Mouse (Mus musculus) heart, embryonic 11.5 days (tissue): ENCODE measurements at regions not wholly inside any gene's neighbourhood (a gene's known extent, or its start where the extent isn't known, plus 50 kb on each side); places are given as distances from the start of the nearest gene placed in this dataset.
A peak's percentile ranks its signal among the peaks of the same experiment; 100 is the strongest.

Source experiments
- ATAC-seq: fragments of 200-750 bp; cut with Nextera tagmentation; replicated peaks from 2 replicates; pipeline ENCODE4 v1.8.0; 2017; ENCODE audit warnings: moderate library complexity; ENCODE audit not compliant: insufficient number of reproducible peaks, low FRiP score, low TSS enrichment
- H3K27ac ChIP-seq: fragments of 300-500 bp; sonication (generic); 2 replicates; pipeline ENCODE4 v1.5.1; 2014; ENCODE audit warnings: mild to moderate bottlenecking, low read depth, low read length
- H3K27me3 ChIP-seq: fragments of 300-500 bp; sonication (generic); 2 replicates; pipeline ENCODE4 v1.6.1; 2014; ENCODE audit warnings: mild to moderate bottlenecking, low read length, mixed read lengths; ENCODE audit not compliant: control insufficient read depth, insufficient read depth
- H3K36me3 ChIP-seq: fragments of 300-500 bp; sonication (generic); 2 replicates; pipeline ENCODE4 v1.6.1; 2014; ENCODE audit warnings: mild to moderate bottlenecking, low read length, moderate library complexity, mixed read lengths; ENCODE audit not compliant: control insufficient read depth, insufficient read depth
- H3K4me1 ChIP-seq: fragments of 300-500 bp; sonication (generic); 2 replicates; pipeline ENCODE4 v1.6.1; 2014; ENCODE audit warnings: low read length; ENCODE audit not compliant: control insufficient read depth, insufficient read depth
- H3K4me2 ChIP-seq: fragments of 300-500 bp; sonication (generic); 2 replicates; pipeline ENCODE4 v1.6.1; 2014; ENCODE audit warnings: mild to moderate bottlenecking, moderate library complexity
- H3K4me3 ChIP-seq: fragments of 300-500 bp; sonication (generic); 2 replicates; pipeline ENCODE4 v1.5.1; 2014; ENCODE audit warnings: low read depth, low read length
- H3K9ac ChIP-seq: fragments of 300-500 bp; sonication (generic); 2 replicates; pipeline ENCODE4 v1.6.1; 2014; ENCODE audit warnings: mild to moderate bottlenecking, low read depth, low read length, moderate library complexity
- H3K9me3 ChIP-seq: fragments of 300-500 bp; sonication (generic); replicated peaks from 2 replicates; pipeline ENCODE4 v1.6.1; 2016; ENCODE audit warnings: low read length; ENCODE audit not compliant: control insufficient read depth
- WGBS: fragments of 180-500 bp; shearing (Covaris S2); extraction: QIAGEN DNeasy Blood & Tissue Kit; methylation state at CpG from one replicate; pipeline ENCODE4 v1.1.7; 2014; ENCODE audit not compliant: insufficient replicate concordance; 5-methylcytosine and 5-hydroxymethylcytosine counted together

- Histone ChIP-seq H3K4me1 (peaks cover 3% of the 10 kb centered on the region; the same call in 1 of the 2 replicates), H3K27ac (no peak overlapping the region), H3K4me3 (no peak overlapping the region), H3K36me3 (no peaks in the 10 kb centered on the region), H3K27me3 (no peaks in the 10 kb centered on the region), H3K9me3 (no peaks in the 10 kb centered on the region), H3K9ac (no peak overlapping the region), H3K4me2 (no peak overlapping the region)
- ATAC-seq, result no peak
- WGBS, result 30% methylated on average over 4 of the region's 4 CpGs
These were observed 334.9 kb upstream of the Rsrc1 start for GRCm38 (mm10) chr3:66646251-66646650.

- Histone ChIP-seq H3K27me3 (no peaks in the 10 kb centered on the region), H3K9me3 (no peaks in the 10 kb centered on the region), H3K4me1 (peaks cover 3% of the 10 kb centered on the region; the same call in 1 of the 2 replicates), H3K4me3 (no peak overlapping the region), H3K4me2 (no peak overlapping the region), H3K27ac (no peak overlapping the region), H3K9ac (no peak overlapping the region), H3K36me3 (no peaks in the 10 kb centered on the region)
- no peak for ATAC-seq
- 89% methylated on average over 4 of the region's 4 CpGs for WGBS
These were observed 331.9 kb upstream of the Rsrc1 start for GRCm38 (mm10) chr3:66649271-66649670.

GRCm38 (mm10) chr3:66650076-66650748, 331.0 kb upstream of the Rsrc1 start:
- no peaks in the 10 kb centered on the region for H3K27me3 ChIP-seq
- no peak for ATAC-seq

GRCm38 (mm10) chr3:66650749-66651472, 330.3 kb upstream of the Rsrc1 start:
- 0 out of 2 replicates have a peak overlapping the region, but pooled peaks have one; percentile 15 for H3K27ac ChIP-seq
- H3K36me3 ChIP-seq, result no peaks in the 10 kb centered on the region
- 62% methylated on average over 16 of the region's 16 CpGs for WGBS
- no peaks in the 10 kb centered on the region for H3K9me3 ChIP-seq
- no peak overlapping the region for H3K4me3 ChIP-seq
- no peak for ATAC-seq
- no peak overlapping the region for H3K9ac ChIP-seq
- no peak overlapping the region for H3K4me2 ChIP-seq
- no peaks in the 10 kb centered on the region for H3K27me3 ChIP-seq
- peaks cover 9% of the 10 kb centered on the region for H3K4me1 ChIP-seq

More at GRCm38 (mm10) chr3:66650076-66650748, 331.0 kb upstream of the Rsrc1 start:
- WGBS, result 74% methylated on average over 15 of the region's 15 CpGs
- Histone ChIP-seq H3K9me3 (no peaks in the 10 kb centered on the region), H3K4me2 (no peak overlapping the region), H3K27ac (0 out of 2 replicates have a peak overlapping the region, but pooled peaks have one; percentile 15), H3K9ac (no peak overlapping the region), H3K4me3 (no peak overlapping the region), H3K36me3 (no peaks in the 10 kb centered on the region), H3K4me1 (peaks cover 7% of the 10 kb centered on the region; the same call in 1 of the 2 replicates)

- H3K4me2 ChIP-seq, result peak overlapping the region; percentile 37
- H3K27ac ChIP-seq, result 0 out of 2 replicates have a peak overlapping the region, but pooled peaks have one; percentile 15
These were observed 328.9 kb upstream of the Rsrc1 start for GRCm38 (mm10) chr3:66652139-66652846.

GRCm38 (mm10) chr3:66653961-66654360, 327.2 kb upstream of the Rsrc1 start:
- H3K36me3 ChIP-seq, result no peaks in the 10 kb centered on the region
- WGBS, result 92% methylated on average over 2 of the region's 2 CpGs
- H3K4me3 ChIP-seq, result no peak overlapping the region
- H3K4me1 ChIP-seq, result peaks cover 17% of the 10 kb centered on the region
- H3K27me3 ChIP-seq, result no peaks in the 10 kb centered on the region
- no peaks in the 10 kb centered on the region for H3K9me3 ChIP-seq
- H3K4me2 ChIP-seq, result no peak overlapping the region
- H3K9ac ChIP-seq, result no peak overlapping the region
- H3K27ac ChIP-seq, result no peak overlapping the region
- ATAC-seq, result no peak

More at GRCm38 (mm10) chr3:66652139-66652846, 328.9 kb upstream of the Rsrc1 start:
- H3K4me1 ChIP-seq, result peaks cover 17% of the 10 kb centered on the region
- WGBS, result 62% methylated on average over 7 of the region's 7 CpGs
- no peaks in the 10 kb centered on the region for H3K27me3 ChIP-seq
- H3K9me3 ChIP-seq, result no peaks in the 10 kb centered on the region
- ATAC-seq, result no peak
- no peaks in the 10 kb centered on the region for H3K36me3 ChIP-seq
- no peak overlapping the region for H3K4me3 ChIP-seq
- H3K9ac ChIP-seq, result no peak overlapping the region

- Histone ChIP-seq H3K4me1 (peaks cover 17% of the 10 kb centered on the region), H3K4me3 (no peak overlapping the region), H3K4me2 (no peak overlapping the region), H3K36me3 (no peaks in the 10 kb centered on the region), H3K9ac (no peak overlapping the region), H3K9me3 (no peaks in the 10 kb centered on the region), H3K27me3 (no peaks in the 10 kb centered on the region), H3K27ac (no peak overlapping the region)
- WGBS, result 7% methylated on average over 1 of the region's 1 CpGs
- no peak for ATAC-seq
These were observed 326.3 kb upstream of the Rsrc1 start for GRCm38 (mm10) chr3:66654860-66655259.

GRCm38 (mm10) chr3:66656458-66656857, 324.7 kb upstream of the Rsrc1 start:
- no peak overlapping the region for H3K27ac ChIP-seq
- H3K36me3 ChIP-seq, result no peaks in the 10 kb centered on the region
- WGBS, result 24% methylated on average over 5 of the region's 5 CpGs
- no peak for ATAC-seq
- H3K9me3 ChIP-seq, result no peaks in the 10 kb centered on the region
- no peak overlapping the region for H3K9ac ChIP-seq
- H3K4me2 ChIP-seq, result no peak overlapping the region; the same call in 1 of the 2 replicates
- no peaks in the 10 kb centered on the region for H3K27me3 ChIP-seq
- no peak overlapping the region for H3K4me3 ChIP-seq
- peaks cover 22% of the 10 kb centered on the region for H3K4me1 ChIP-seq
